Mouse (Mus musculus) midbrain, embryonic 13.5 days (tissue): ENCODE results near the gene Lrrc29. TPM values are rescaled to one million over a fixed set of nuclear protein-coding genes. Genes with fewer than 3 reads are reported as not detected.

ENCODE experiments used
- ATAC-seq: fragments of 200-750 bp; cut with Nextera tagmentation; 2 replicates; pipeline ENCODE4 v1.8.0; 2017; ENCODE audit warnings: mild to moderate bottlenecking, moderate TSS enrichment, moderate library complexity
- H3K27ac ChIP-seq: fragments of 300-500 bp; sonication (generic); 2 replicates; pipeline ENCODE4 v1.5.1; 2015; ENCODE audit warnings: inconsistent platforms, mild to moderate bottlenecking, moderate library complexity
- H3K27me3 ChIP-seq: fragments of 300-500 bp; sonication (generic); 2 replicates; pipeline ENCODE4 v1.6.1; 2015; ENCODE audit warnings: mild to moderate bottlenecking, inconsistent platforms
- H3K36me3 ChIP-seq: fragments of 300-500 bp; sonication (generic); 2 replicates; pipeline ENCODE4 v1.6.1; 2015; ENCODE audit warnings: mild to moderate bottlenecking, inconsistent platforms
- H3K4me1 ChIP-seq: fragments of 300-500 bp; sonication (generic); replicated peaks from 2 replicates; pipeline ENCODE4 v1.6.1; 2015; ENCODE audit warnings: inconsistent platforms
- H3K4me2 ChIP-seq: fragments of 300-500 bp; sonication (generic); replicated peaks from 2 replicates; pipeline ENCODE4 v1.6.1; 2015; ENCODE audit warnings: moderate library complexity, mild to moderate bottlenecking, inconsistent platforms
- H3K4me3 ChIP-seq: fragments of 300-500 bp; sonication (generic); replicated peaks from 2 replicates; pipeline ENCODE4 v1.5.1; 2015; ENCODE audit warnings: mild to moderate bottlenecking, inconsistent platforms
- H3K9ac ChIP-seq: fragments of 300-500 bp; sonication (generic); replicated peaks from 2 replicates; pipeline ENCODE4 v1.6.1; 2015; ENCODE audit warnings: mild to moderate bottlenecking, inconsistent platforms
- H3K9me3 ChIP-seq: fragments of 300-500 bp; sonication (generic); 2 replicates; pipeline ENCODE4 v1.6.1; 2016; ENCODE audit warnings: mild to moderate bottlenecking, inconsistent platforms
- WGBS: fragments of 180-500 bp; shearing (Covaris S2); methylation state at CpG from one replicate; pipeline ENCODE4 v1.1.7; 2015; 5-methylcytosine and 5-hydroxymethylcytosine counted together
- polyA plus RNA-seq: library from polyadenylated mRNA; unstranded; fragments of >200 nt; fragmentation: Nextera tagmentation; extraction: Ambion mirVana; gene quantifications from 2 replicates; pipeline ENCODE4 v1.2.1, GENCODE M21; 2015

Lrrc29 gene
- polyA plus RNA-seq, 1 experiment from 2014 or later, result 1.1 TPM

DNA sequence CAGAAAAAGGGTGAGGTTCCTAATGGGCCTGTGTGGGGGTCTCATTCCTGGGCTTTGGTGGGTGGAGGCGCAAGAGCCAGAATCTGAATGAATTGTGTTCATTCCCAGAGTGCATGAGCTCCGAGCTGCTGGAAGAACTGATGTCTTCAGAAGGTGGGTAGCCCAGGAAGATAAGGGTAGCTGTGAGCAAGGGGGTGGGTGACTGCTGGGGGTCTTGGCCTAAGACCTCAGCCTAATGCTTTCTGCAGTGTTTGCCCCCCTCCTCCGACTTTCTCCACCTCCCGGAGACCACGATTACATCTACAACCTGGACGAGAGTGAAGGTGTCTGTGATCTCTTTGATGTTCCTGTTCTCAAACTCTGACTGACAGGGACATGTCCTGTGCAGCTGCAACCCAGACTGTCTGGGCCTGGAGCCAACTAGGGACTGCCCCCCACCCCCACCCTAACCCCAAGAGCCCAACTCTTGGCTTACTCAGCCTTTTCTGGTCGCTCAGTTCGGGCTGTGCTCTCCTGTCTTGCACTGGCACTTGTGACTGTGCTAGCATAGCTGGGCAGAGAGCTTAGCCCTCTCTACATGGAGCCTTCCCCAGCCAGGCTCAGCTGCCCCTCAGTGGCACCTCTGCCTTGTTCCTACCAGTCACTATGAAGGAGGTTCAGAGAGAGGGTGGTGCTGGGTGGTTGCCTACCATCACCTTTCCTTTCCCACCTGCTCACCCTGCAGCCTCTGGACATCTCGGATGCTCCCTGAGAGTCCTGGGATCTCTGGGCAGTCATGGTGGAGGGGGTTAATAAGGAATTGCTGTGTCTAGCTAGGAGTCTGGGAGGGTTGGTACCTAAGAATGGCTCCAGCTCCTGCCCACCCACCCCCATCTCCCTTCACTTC, 21.5 kb downstream of the Lrrc29 start:
- ATAC-seq, result peak; percentile 12; the same call in 1 of the 2 replicates
- H3K4me2 ChIP-seq, result no peak overlapping the region
- no peak overlapping the region; the same call in 1 of the 2 replicates for H3K27ac ChIP-seq

DNA sequence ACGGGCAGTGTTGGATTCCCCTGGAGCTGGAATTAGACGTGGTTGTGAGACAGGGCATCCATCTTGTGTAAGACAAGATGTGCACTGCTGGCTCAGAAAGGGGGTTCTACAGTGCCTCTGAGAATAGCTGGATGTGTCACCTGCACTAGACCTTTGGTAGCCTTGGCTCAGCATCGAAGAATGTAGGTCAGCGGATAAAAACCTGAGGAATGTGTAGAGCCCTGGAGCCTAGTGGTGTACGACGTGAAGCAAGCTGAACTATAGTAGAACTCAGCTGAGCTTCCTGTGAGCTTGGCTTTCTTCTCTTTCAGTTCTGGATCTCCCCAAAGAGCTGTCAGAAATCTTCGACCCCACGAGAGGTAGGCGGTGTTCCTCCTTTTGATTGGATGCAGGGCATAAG, 22.2 kb downstream of the Lrrc29 start:
- ATAC-seq, result no peak
- no peak overlapping the region for H3K4me2 ChIP-seq
- 91% methylated on average over 9 of the region's 9 CpGs for WGBS

More for the DNA sequence above, 21.5 kb downstream of the Lrrc29 start:
- WGBS, result 75% methylated on average over 9 of the region's 9 CpGs
- no peak overlapping the region for H3K4me3 ChIP-seq
- H3K36me3 ChIP-seq, result peaks cover 86% of the 10 kb centered on the region
- H3K27me3 ChIP-seq, result no peaks in the 10 kb centered on the region
- peaks cover 21% of the 10 kb centered on the region for H3K4me1 ChIP-seq
- H3K9ac ChIP-seq, result no peak overlapping the region
- no peaks in the 10 kb centered on the region for H3K9me3 ChIP-seq

DNA sequence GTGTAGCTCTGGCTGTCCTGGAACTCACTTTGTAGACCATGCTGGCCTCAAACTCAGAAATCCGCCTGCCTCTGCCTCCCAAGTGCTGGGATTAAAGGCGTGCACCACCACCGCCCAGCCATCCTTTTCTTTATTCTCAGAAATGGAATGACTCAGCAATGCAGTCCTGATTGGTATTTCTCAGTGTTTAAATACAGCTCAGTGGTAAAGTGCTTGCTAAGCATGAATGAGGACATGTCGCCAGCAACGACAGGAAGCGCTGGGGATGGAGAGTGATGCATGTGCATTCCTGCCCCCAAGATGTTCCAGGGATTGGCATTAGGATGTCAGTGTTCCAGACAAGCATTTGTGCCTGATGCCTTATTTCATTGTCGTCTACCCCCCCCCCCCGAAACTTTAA, 22.7 kb downstream of the Lrrc29 start:
- H3K27ac ChIP-seq, result no peak overlapping the region
- no peaks in the 10 kb centered on the region for H3K9me3 ChIP-seq
- WGBS, result 88% methylated on average over 8 of the region's 8 CpGs
- H3K9ac ChIP-seq, result no peak overlapping the region
- H3K36me3 ChIP-seq, result peaks cover 80% of the 10 kb centered on the region
- no peak overlapping the region for H3K4me3 ChIP-seq
- H3K4me1 ChIP-seq, result peaks cover 33% of the 10 kb centered on the region
- H3K27me3 ChIP-seq, result no peaks in the 10 kb centered on the region
- H3K4me2 ChIP-seq, result no peak overlapping the region
- no peak for ATAC-seq

More for the DNA sequence above, 22.2 kb downstream of the Lrrc29 start:
- Histone ChIP-seq H3K4me3 (no peak overlapping the region), H3K9ac (no peak overlapping the region), H3K36me3 (peaks cover 83% of the 10 kb centered on the region), H3K27ac (no peak overlapping the region), H3K9me3 (no peaks in the 10 kb centered on the region), H3K4me1 (peaks cover 28% of the 10 kb centered on the region), H3K27me3 (no peaks in the 10 kb centered on the region)

DNA sequence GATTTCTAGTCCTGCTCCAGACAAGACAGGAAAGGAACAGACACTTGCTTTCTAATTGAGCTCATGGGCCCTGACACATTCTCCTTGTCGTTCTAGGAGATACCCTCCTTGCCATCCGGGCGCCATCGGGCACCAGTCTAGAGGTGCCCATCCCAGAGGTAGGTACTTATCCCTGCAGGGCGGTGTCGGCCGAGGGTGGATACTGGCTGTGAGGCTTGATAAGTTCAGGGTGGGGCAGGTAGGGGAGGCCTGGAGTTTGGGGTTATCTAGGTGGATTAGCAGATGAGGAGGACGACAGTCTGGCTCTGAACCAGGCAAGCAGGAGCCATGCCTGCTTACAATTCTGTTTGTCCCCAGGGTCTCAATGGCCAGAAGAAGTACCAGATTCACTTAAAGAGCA, 26.1 kb downstream of the Lrrc29 start:
- peaks cover 59% of the 10 kb centered on the region for H3K36me3 ChIP-seq
- no peak overlapping the region for H3K27ac ChIP-seq
- H3K4me2 ChIP-seq, result no peak overlapping the region
- H3K27me3 ChIP-seq, result no peaks in the 10 kb centered on the region; the same call in 1 of the 2 replicates
- no peak overlapping the region for H3K9ac ChIP-seq
- 98% methylated on average over 8 of the region's 8 CpGs for WGBS
- no peaks in the 10 kb centered on the region for H3K9me3 ChIP-seq
- ATAC-seq, result no peak
- no peak overlapping the region for H3K4me3 ChIP-seq
- peaks cover 31% of the 10 kb centered on the region for H3K4me1 ChIP-seq

DNA sequence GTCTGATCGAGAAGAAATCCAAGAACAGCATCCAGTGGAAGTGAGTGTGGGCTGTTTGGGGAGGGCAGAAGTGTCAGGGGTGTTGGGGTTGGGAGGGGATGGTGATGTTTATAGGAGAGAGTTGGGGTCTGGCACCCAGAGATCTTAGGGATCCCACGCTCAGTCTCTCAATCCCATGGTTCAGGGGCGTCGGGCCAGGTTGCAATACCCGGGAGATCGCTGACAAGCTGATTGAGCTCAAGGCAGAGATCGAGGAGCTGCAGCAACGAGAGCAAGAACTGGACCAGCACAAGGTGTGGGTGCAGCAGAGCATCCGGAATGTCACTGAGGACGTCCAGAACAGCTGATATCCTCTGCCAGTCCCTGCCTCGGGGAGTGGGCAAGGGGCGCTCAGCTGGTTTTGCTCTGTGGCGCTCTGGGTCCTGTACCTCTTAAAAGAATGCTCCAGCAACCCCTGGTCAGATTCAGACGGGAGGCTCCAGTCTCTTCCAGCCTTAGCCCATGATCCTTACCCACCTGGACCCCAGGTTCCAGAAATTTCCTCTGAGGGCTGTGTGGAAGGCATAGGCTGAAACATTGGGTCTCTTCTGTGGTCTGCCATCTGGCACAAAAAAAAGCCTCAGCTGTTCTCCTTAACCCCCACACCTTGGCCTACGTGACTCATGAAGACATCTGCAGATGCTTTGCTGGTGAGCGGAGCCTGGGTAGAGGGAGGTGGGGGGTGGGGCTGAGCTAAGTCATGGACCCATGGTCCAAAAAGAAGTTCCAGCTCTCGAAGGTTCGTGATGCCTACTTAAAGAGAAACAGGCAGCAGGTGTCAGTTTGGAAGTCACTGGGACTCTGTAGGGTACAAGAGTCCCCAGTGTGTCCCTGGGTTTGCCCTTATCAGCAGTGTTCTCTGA, 27.5 kb downstream of the Lrrc29 start:
- Histone ChIP-seq H3K4me1 (peaks cover 23% of the 10 kb centered on the region), H3K4me3 (peak overlapping the region; percentile 88), H3K4me2 (peak overlapping the region; percentile 99), H3K9ac (peak overlapping the region; percentile 90), H3K27me3 (peaks cover 4% of the 10 kb centered on the region; the same call in 1 of the 2 replicates), H3K27ac (no peak overlapping the region), H3K36me3 (peaks cover 45% of the 10 kb centered on the region), H3K9me3 (no peaks in the 10 kb centered on the region)
- no peak for ATAC-seq
- 63% methylated on average over 18 of the region's 18 CpGs for WGBS

DNA sequence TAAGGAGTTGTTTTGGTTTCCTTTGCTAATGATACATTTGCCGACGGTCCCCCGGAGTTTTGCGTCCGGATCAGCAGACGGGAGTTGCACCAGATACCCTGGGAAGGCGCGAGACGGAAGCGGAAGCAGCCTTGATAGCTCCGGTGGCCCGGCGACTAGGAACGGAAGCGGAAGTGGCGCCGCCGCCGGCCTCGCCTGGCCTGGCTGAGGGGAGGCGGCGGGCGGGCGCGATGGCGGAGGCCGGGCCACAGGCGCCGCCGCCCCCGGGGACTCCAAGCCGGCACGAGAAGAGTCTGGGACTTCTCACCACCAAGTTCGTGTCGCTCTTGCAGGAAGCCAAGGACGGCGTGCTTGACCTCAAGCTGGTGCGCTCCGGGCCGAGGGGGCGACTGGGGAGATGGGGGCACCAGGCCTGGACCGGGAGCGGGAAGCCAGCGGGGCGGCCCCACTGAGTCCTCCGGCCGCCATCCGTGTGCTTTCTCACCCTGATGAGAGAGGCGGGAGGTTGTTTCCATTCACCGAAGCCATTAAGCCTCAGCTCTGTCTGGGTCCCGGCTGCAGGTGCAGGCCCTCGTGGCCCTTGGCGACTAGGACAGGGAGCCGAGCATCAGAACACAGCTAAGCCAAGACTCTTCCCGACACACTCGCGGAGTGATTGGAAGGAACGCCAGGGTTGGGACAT, 28.4 kb downstream of the Lrrc29 start, which contains the start of gene E2f4:
TSS of gene E2f4 (plus strand) at position 153 of the 682 bp plus-strand sequence.
- Histone ChIP-seq H3K4me2 (peak within 1 kb of the TSS; percentile 99), H3K4me1 (peaks cover 23% of the 10 kb centered on the region), H3K9me3 (no peaks in the 10 kb centered on the region), H3K9ac (peak within 1 kb of the TSS; percentile 90), H3K27ac (peak within 1 kb of the TSS; percentile 15; the same call in 1 of the 2 replicates), H3K27me3 (peaks cover 11% of the 10 kb centered on the region; the same call in 1 of the 2 replicates), H3K36me3 (peaks cover 36% of the 10 kb centered on the region), H3K4me3 (peak within 1 kb of the TSS; percentile 88)
- peak; percentile 92 for ATAC-seq
- under 1% methylated on average over 58 of the region's 58 CpGs for WGBS

DNA sequence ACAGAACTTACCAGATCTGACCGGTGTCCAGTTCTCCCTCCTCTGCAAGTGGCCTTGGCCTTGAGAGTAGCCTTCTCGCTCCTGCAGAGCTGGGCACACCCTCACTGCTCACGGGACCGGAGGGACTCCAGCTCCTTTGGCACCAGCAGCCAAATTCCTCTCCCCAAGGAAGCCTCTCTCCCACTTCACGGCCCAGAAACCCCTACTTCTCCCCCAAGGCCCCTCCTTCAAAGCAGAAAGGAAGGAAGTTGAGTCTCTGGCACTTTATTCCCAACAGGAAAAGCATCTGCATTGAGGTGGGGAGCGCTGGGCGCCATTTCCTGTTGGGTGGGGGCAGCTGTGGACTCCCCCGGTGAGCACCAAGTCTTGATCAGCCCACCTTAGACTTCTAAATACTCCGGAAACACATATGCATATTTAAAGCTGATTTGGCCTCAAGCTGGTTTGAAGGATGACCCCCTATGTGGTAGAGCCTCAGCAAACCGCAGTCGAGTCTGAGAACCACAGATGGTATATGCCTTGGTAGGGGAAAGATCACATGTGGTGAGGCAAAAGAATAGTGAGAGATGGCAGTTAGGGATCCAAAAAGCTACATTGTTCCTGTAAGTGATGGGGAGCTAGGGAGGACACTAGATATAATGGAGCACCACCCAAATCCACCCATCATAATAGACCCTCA, 30.0 kb downstream of the Lrrc29 start, which contains the start of gene Exoc3l:
TSS of gene Exoc3l (minus strand) at position 207 of the 679 bp plus-strand sequence.
- H3K27ac ChIP-seq, result no peak within 1 kb of the TSS
- H3K9me3 ChIP-seq, result no peaks in the 10 kb centered on the region
- WGBS, result 72% methylated on average over 11 of the region's 11 CpGs
- peak within 1 kb of the TSS; percentile 90 for H3K9ac ChIP-seq
- H3K4me1 ChIP-seq, result peaks cover 23% of the 10 kb centered on the region
- peak within 1 kb of the TSS; percentile 99 for H3K4me2 ChIP-seq
- H3K4me3 ChIP-seq, result peak within 1 kb of the TSS; percentile 88
- peaks cover 21% of the 10 kb centered on the region for H3K36me3 ChIP-seq
- H3K27me3 ChIP-seq, result peaks cover 11% of the 10 kb centered on the region; the same call in 1 of the 2 replicates
- ATAC-seq, result no peak

DNA sequence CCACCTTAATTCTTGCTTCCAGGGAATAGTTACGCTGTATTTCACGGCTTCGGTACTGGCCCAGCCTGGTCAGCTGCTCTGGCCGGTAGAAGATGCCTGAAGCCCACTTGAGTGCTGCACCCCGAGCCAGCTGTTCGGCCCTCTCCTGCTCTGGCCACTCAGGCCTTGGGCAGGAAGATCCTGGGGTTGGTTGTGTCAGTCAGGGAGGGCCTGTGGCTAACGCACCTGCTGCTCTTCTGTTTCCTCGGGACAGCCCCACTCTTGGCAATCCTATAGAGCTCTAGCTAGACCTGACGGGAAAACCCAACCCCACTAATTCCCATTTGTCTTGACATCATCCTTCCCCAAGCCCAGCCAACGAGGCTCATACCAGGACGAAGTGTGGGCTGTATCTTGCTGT, 30.8 kb downstream of the Lrrc29 start:
- peaks cover 17% of the 10 kb centered on the region for H3K27me3 ChIP-seq
- peak overlapping the region; percentile 6; the same call in 1 of the 2 replicates for H3K4me3 ChIP-seq
- 71% methylated on average over 11 of the region's 11 CpGs for WGBS
- H3K36me3 ChIP-seq, result peaks cover 13% of the 10 kb centered on the region
- H3K4me2 ChIP-seq, result 0 out of 2 replicates have a peak overlapping the region, but pooled peaks have one; percentile 5
- no peak for ATAC-seq
- H3K9me3 ChIP-seq, result no peaks in the 10 kb centered on the region
- H3K4me1 ChIP-seq, result peaks cover 31% of the 10 kb centered on the region
- no peak overlapping the region for H3K27ac ChIP-seq
- H3K9ac ChIP-seq, result no peak overlapping the region; the same call in 1 of the 2 replicates

DNA sequence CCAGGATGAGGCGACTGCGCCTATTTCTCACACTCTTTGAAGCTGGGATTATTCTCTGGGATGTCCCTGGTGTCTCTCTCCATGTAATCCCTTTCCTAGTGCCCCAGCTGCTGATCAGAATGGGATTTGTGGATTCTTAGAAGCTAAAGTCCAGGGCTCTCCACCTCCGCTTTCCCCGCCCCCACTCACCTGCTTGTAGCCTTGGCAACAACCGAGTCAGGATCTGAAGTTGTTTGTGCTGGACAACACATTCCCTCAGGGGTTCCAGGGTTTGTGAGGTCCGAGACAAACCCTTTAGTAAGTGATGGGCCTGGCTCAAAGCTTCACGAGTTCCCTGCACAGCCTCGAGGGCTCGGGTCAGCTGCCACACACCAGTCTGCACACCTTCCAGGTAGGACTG, 31.3 kb downstream of the Lrrc29 start:
- Histone ChIP-seq H3K4me1 (peaks cover 36% of the 10 kb centered on the region), H3K27ac (no peak overlapping the region), H3K27me3 (peaks cover 20% of the 10 kb centered on the region), H3K9ac (0 out of 2 replicates have a peak overlapping the region, but pooled peaks have one; percentile 19), H3K4me2 (0 out of 2 replicates have a peak overlapping the region, but pooled peaks have one; percentile 5), H3K36me3 (peaks cover 8% of the 10 kb centered on the region), H3K9me3 (no peaks in the 10 kb centered on the region), H3K4me3 (no peak overlapping the region)
- WGBS, result 57% methylated on average over 9 of the region's 9 CpGs
- no peak for ATAC-seq

DNA sequence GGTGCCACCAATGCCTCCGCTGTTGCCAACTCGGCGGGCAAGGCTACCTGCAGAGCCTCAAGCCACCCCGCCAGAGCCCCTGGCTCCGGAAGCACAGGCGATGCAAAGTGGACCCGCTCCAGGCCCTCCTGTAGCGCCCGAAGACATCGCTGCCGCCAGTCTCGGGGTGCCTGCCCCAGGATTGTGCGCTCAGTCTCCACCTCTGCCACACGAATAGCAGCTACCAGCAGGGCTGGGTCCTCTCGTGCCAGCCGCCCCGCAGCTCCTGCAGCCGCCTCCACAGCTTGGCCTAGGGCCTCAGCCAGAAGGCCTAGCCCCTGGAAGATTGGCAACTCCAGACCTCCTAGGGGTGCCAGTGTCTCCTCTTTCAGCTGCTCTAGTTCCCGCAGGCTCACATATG, 32.7 kb downstream of the Lrrc29 start:
- no peak overlapping the region for H3K27ac ChIP-seq
- no peaks in the 10 kb centered on the region for H3K9me3 ChIP-seq
- H3K4me3 ChIP-seq, result no peak overlapping the region
- H3K4me1 ChIP-seq, result peaks cover 31% of the 10 kb centered on the region
- H3K27me3 ChIP-seq, result peaks cover 20% of the 10 kb centered on the region
- peak overlapping the region; percentile 32; the same call in 1 of the 2 replicates for H3K9ac ChIP-seq
- no peak for ATAC-seq
- no peak overlapping the region for H3K4me2 ChIP-seq
- 74% methylated on average over 19 of the region's 19 CpGs for WGBS
- no peaks in the 10 kb centered on the region; the same call in 1 of the 2 replicates for H3K36me3 ChIP-seq
